Mouse (Mus musculus): ENCODE results near the gene Tbcd. TPM values are rescaled to one million over a fixed set of nuclear protein-coding genes. Genes with fewer than 3 reads are reported as not detected.
"Not testable (repeated sequence)": the region's sequence is repeated elsewhere in the genome, so short reads cannot be mapped to it uniquely, and the experiment has no call there.

Gene Tbcd
- polyA plus RNA-seq, 1 experiment from 2014 or later = 45.2 TPM

DNA sequence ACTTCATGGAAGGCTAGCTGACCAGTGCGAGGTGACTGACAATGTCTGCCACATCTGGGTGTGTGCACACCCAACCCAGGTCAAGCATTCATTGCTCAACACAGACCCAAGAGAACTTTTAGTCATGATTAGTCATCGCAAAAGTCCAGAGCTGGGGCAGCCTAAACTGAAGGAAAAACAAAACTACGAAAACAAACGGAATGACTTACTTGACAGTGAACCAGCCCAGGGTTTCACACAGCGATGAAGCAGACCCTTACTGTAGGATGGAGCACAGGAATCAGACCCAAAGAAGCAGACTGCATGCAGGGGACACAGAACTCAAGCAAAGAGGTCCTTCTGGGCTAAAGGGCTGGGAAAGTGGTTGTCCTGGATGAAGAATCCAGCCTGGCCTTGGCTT, 200.2 kb downstream of the Tbcd start:
- peaks cover 10% of the 10 kb centered on the region; the same call in 1 of the 2 replicates for H3K36me3 ChIP-seq (ENCODE audit: poor library complexity, severe bottlenecking)
- 95% methylated on average over 5 of the region's 5 CpGs for WGBS
- no peak overlapping the region for H3K4me2 ChIP-seq
- H3K4me1 ChIP-seq = no peaks in the 10 kb centered on the region
- H3K27me3 ChIP-seq = no peaks in the 10 kb centered on the region
- H3K9me3 ChIP-seq (replicated peaks) = no peaks in the 10 kb centered on the region
- H3K9ac ChIP-seq = no peak overlapping the region
- H3K27ac ChIP-seq = no peak overlapping the region
- H3K4me3 ChIP-seq = no peak overlapping the region
- no peak for ATAC-seq

DNA sequence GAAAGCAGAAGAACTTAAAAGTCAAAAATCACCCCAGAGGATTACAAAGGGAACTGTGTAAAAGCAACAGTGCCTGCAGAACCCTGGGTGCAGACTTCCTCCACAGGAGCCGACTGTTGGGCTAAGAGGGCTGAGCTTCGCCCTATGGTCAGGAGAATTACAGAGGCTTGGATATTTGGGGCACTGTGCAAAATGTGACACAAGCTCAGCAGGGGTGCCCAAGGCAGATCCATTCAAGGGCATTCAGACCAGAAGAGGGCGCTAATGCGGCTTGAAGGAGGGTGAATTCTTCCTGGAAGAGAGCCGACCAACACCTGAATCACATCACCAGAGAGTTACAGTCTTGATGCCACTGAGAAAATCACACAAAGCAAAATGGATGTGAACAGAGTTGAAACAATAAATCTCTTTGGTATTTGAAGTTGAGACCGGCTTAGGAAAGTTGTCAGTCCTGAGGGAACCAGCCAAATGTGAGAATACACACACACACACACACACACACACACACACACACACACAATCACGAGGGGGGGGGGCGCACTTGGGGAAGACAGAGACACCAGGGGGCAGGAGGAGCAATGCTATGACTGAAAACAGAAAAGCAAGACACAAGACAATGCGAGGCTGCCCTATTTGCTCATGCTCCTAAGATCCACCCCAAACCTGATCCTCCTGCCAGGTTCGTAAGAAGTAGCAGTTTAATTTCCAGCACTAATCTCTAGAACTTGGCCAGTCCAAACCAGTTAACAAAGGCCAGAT, 201.0 kb downstream of the Tbcd start:
- H3K27ac ChIP-seq = no peak overlapping the region
- H3K9ac ChIP-seq = no peak overlapping the region
- no peak overlapping the region for H3K4me2 ChIP-seq
- peaks cover 10% of the 10 kb centered on the region; the same call in 1 of the 2 replicates for H3K36me3 ChIP-seq (ENCODE audit: poor library complexity, severe bottlenecking)
- H3K9me3 ChIP-seq (replicated peaks) = no peaks in the 10 kb centered on the region
- ATAC-seq = no peak
- no peak overlapping the region for H3K4me3 ChIP-seq
- no peaks in the 10 kb centered on the region for H3K27me3 ChIP-seq
- H3K4me1 ChIP-seq = no peaks in the 10 kb centered on the region
- 53% methylated on average over 10 of the region's 10 CpGs for WGBS

DNA sequence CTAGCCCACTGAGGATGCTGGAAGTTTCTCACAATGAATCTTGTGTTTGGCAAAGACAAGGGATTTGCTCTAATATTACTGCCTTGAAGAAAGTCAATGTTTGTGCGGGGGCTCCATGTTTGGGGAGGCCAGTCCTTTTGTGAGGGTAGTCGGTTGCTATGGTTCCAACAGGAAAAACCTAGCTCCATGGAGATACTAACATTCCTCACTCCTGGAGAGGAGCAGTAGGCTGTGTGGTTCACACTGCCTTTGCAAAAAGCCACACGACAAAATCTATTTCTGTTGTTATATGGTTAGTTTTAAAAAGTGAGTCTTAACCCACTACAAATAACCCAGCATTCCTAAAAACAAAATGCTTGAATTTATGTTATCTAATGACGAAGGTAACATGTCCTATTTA, 201.9 kb downstream of the Tbcd start:
- ATAC-seq = no peak
- WGBS = 88% methylated on average over 4 of the region's 4 CpGs
- no peak overlapping the region for H3K4me2 ChIP-seq
- peaks cover 10% of the 10 kb centered on the region; the same call in 1 of the 2 replicates for H3K36me3 ChIP-seq (ENCODE audit: poor library complexity, severe bottlenecking)
- H3K4me3 ChIP-seq = no peak overlapping the region
- H3K9ac ChIP-seq = no peak overlapping the region
- no peaks in the 10 kb centered on the region for H3K4me1 ChIP-seq
- no peaks in the 10 kb centered on the region for H3K27me3 ChIP-seq
- no peak overlapping the region for H3K27ac ChIP-seq
- H3K9me3 ChIP-seq (replicated peaks) = no peaks in the 10 kb centered on the region

DNA sequence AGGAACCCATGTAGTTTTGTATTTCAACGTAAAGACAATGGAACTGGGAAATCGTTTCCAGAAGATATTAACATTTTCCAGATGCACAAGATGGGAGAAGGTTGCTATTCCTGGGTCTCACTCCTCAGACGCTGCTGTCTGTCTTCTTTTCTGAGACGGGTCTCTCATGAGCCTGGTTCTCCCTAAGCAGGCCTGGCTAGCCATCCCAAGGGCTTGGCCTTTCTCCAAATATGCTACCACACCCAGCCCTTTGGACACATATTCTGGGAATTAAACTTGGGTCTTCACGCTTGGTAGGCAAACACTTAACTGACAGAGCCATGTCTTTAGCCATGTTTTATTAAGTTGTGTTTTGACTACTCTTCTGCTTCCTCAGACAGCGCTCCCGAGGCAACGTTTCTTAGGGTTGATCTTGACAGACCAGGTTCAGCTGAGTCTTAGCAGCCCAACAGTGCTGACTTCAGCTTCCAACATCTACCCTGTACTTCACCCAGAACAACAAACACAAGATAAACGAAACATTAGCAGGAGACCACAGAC, 202.7 kb downstream of the Tbcd start:
- 88% methylated on average over 9 of the region's 9 CpGs for WGBS
- no peaks in the 10 kb centered on the region for H3K27me3 ChIP-seq
- H3K4me1 ChIP-seq = no peaks in the 10 kb centered on the region
- no peak overlapping the region for H3K27ac ChIP-seq
- no peak overlapping the region for H3K4me3 ChIP-seq
- no peaks in the 10 kb centered on the region for H3K9me3 ChIP-seq (replicated peaks)
- no peak overlapping the region for H3K9ac ChIP-seq
- ATAC-seq = no peak
- H3K36me3 ChIP-seq (ENCODE audit: poor library complexity, severe bottlenecking) = peaks cover 6% of the 10 kb centered on the region; the same call in 1 of the 2 replicates
- H3K4me2 ChIP-seq = no peak overlapping the region

DNA sequence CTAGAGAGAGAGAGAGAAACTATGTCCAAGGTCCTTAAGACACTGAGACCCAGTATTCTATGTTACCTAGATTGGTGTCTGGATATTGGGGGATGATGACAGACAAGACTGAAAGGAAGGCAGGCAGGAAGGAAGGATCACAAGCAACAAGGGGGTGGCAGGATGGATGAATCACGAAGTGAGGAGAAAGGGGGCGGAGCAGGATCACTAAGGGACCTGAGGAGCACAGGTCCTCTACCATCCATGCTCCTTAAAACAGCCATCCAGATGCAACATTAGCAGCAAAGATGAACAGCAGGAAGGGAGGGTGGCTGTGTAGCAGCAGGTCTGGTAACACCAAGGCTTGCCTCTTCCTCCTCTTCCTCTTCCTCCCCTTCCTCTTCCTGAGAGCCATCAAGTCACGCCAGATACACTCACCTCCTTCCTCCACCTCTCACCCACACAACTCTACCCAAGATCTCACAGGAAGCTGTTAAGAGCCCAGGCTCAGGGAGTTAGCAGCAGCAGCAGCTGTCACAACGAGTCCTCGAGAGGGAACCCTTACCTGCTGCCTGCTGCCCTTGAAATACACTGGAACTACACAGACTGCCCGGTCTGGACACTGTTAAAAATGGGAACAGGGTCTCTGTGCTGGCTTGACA, 203.5 kb downstream of the Tbcd start:
- Histone ChIP-seq H3K9me3 (replicated peaks) (no peaks in the 10 kb centered on the region), H3K9ac (no peak overlapping the region), H3K4me2 (no peak overlapping the region), H3K36me3 (ENCODE audit: poor library complexity, severe bottlenecking) (0 out of 2 replicates have a peak, but pooled peaks cover under 1% of the 10 kb centered on the region), H3K4me3 (no peak overlapping the region), H3K27ac (no peak overlapping the region), H3K27me3 (no peaks in the 10 kb centered on the region), H3K4me1 (no peaks in the 10 kb centered on the region)
- WGBS = 86% methylated on average over 6 of the region's 6 CpGs
- ATAC-seq = no peak

DNA sequence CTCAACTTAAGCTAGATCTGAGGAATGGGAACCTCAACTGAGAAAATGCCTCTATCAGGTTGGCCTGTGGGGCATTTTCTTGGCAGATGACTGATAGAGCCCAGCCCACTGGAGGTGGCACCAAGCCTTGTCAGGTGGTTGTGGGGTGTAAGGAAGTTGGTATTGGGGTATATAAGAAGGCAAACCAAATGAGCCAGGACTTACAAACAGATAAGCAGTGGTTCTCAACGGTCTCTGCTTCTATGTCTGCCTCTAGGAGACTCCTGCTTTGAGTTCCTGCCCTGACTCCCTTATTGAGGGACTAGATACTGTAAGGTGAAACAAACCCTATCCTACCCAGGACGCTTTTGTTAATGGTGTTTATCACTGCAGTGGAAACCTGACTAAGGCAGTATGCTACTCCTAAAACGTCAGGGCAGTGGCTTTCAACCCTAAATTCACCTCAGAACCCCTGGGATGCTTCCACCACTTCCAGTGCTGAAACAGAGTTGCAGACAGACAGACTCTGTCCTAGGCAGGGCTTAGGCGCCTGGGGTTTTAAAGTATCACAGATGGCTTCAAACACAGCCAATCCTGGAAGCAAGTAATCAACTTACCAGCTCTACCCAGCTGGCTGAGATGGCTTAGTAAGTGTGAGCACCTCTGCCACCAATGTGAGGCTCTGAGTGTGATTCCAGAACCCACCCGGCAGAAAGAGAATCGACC, 204.2 kb downstream of the Tbcd start:
- ATAC-seq = no peak
- Histone ChIP-seq H3K4me3 (no peak overlapping the region), H3K4me1 (no peaks in the 10 kb centered on the region), H3K9me3 (replicated peaks) (no peaks in the 10 kb centered on the region), H3K27ac (no peak overlapping the region), H3K9ac (no peak overlapping the region), H3K4me2 (no peak overlapping the region), H3K36me3 (ENCODE audit: poor library complexity, severe bottlenecking) (no peaks in the 10 kb centered on the region), H3K27me3 (no peaks in the 10 kb centered on the region)
- WGBS = 86% methylated on average over 6 of the region's 6 CpGs

DNA sequence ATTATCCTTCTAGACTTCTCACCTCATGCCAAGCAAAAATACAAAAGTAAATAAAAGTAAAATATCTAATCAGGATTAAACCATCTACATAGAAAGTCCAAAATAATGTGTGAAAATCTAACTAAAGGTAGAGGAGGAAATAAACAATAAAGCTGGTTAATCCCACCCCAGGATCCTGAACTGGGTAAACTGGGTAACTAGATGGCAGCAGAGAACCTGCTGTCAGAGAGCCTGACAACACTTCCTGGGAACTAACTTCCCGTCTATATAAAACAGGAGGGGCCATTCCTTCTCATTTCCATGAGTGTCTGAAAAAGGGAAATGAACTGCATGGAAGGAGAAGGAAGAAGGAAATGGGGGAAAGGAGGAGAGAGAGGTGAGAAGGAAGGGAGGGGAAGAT, 206.4 kb downstream of the Tbcd start:
- Histone ChIP-seq H3K4me2 (no peak overlapping the region), H3K9me3 (replicated peaks) (no peaks in the 10 kb centered on the region), H3K27ac (no peak overlapping the region), H3K9ac (no peak overlapping the region), H3K4me3 (no peak overlapping the region), H3K36me3 (ENCODE audit: poor library complexity, severe bottlenecking) (no peaks in the 10 kb centered on the region), H3K27me3 (no peaks in the 10 kb centered on the region), H3K4me1 (no peaks in the 10 kb centered on the region)
- 43% methylated on average over 1 of the region's 1 CpGs for WGBS
- ATAC-seq = no peak

DNA sequence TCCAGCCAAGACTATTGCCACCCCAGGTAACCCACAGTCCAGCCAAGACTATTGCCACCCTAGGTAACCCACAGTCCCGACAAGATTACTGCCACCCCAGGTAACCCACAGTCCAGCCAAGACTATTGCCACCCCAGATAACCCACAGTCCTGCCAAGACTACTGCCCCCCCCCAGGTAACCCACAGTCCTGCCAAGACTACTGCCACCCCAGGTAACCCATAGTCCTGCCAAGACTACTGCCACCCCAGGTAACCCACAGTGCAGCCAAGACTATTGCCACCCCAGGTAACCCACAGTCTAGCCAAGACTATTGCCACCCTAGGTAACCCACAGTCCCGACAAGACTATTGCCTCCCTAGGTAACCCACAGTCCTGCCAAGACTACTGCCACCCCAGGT, 208.9 kb downstream of the Tbcd start:
- WGBS = 100% methylated on average over 2 of the region's 2 CpGs
- H3K36me3 ChIP-seq (ENCODE audit: poor library complexity, severe bottlenecking); H3K4me2 ChIP-seq; H3K4me1 ChIP-seq; H3K27me3 ChIP-seq; ATAC-seq; H3K27ac ChIP-seq; H3K9ac ChIP-seq; H3K9me3 ChIP-seq (replicated peaks); H3K4me3 ChIP-seq: not testable (repeated sequence)

DNA sequence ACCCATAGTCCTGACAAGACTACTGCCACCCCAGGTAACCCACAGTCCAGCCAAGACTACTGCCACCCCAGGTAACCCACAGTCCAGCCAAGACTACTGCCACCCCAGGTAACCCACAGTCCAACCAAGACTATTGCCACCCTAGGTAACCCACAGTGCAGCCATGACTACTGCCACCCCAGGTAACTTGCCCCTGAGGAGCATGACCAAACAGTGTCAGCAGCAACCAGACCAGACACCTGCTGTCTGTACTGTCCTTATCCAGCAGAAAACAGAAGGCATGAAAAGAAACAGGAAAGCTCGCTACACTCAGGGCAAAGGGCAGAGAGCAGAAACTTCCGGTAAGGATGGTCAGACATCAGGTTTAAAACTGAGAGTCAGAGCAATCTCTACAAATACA, 209.4 kb downstream of the Tbcd start:
- ATAC-seq = no peak
- Histone ChIP-seq H3K27me3 (no peaks in the 10 kb centered on the region), H3K4me3 (no peak overlapping the region), H3K4me1 (no peaks in the 10 kb centered on the region), H3K9ac (no peak overlapping the region), H3K27ac (no peak overlapping the region), H3K4me2 (no peak overlapping the region), H3K36me3 (ENCODE audit: poor library complexity, severe bottlenecking) (peaks cover 3% of the 10 kb centered on the region; the same call in 1 of the 2 replicates), H3K9me3 (replicated peaks) (no peaks in the 10 kb centered on the region)
- 92% methylated on average over 2 of the region's 2 CpGs for WGBS

Other genes with a start within 250 kb of the Tbcd start
- 11.4 and 12.0 TPM in 2 replicates for gene Hexdc, start 247.5 kb upstream of the Tbcd start, polyA plus RNA-seq (2015; fragmentation: Nextera tagmentation; extraction: Ambion mirVana)
- gene Ogfod3, start 247.2 kb upstream of the Tbcd start, polyA plus RNA-seq (2015; fragmentation: Nextera tagmentation; extraction: Ambion mirVana) = 16.8 and 17.2 TPM in 2 replicates
- gene Cybc1, start 222.6 kb upstream of the Tbcd start, polyA plus RNA-seq (2015; fragmentation: Nextera tagmentation; extraction: Ambion mirVana) = 37.0 and 41.2 TPM in 2 replicates
- gene Narf, start 214.7 kb upstream of the Tbcd start, polyA plus RNA-seq (2015; fragmentation: Nextera tagmentation; extraction: Ambion mirVana) = 74.0 and 78.9 TPM in 2 replicates
- gene Foxk2, start 192.0 kb upstream of the Tbcd start, polyA plus RNA-seq (2015; fragmentation: Nextera tagmentation; extraction: Ambion mirVana) = 13.4 and 14.2 TPM in 2 replicates
- 82.1 and 90.2 TPM in 2 replicates for gene Wdr45b, start 97.5 kb upstream of the Tbcd start, polyA plus RNA-seq (2015; fragmentation: Nextera tagmentation; extraction: Ambion mirVana)
- gene Rab40b, start 63.7 kb upstream of the Tbcd start, polyA plus RNA-seq (2015; fragmentation: Nextera tagmentation; extraction: Ambion mirVana) = 4.1 and 4.3 TPM in 2 replicates
- gene Fn3krp, start 30.5 kb upstream of the Tbcd start, polyA plus RNA-seq (2015; fragmentation: Nextera tagmentation; extraction: Ambion mirVana) = 10.3 and 11.0 TPM in 2 replicates
- 2.3 and 2.5 TPM in 2 replicates for gene Fn3k, start 17.0 kb upstream of the Tbcd start, polyA plus RNA-seq (2015; fragmentation: Nextera tagmentation; extraction: Ambion mirVana)
- 0.19 and 0.44 TPM in 2 replicates for gene Zfp750, start 67.4 kb downstream of the Tbcd start, polyA plus RNA-seq (2015; fragmentation: Nextera tagmentation; extraction: Ambion mirVana)
- 5.8 and 7.0 TPM in 2 replicates for gene B3gntl1, start 221.2 kb downstream of the Tbcd start, polyA plus RNA-seq (2015; fragmentation: Nextera tagmentation; extraction: Ambion mirVana)
- gene Metrnl, start 249.6 kb downstream of the Tbcd start, polyA plus RNA-seq (2015; fragmentation: Nextera tagmentation; extraction: Ambion mirVana) = 1.9 and 2.3 TPM in 2 replicates